Mouse (Mus musculus): ENCODE results near the gene Vwce.

The Vwce gene

DNA sequence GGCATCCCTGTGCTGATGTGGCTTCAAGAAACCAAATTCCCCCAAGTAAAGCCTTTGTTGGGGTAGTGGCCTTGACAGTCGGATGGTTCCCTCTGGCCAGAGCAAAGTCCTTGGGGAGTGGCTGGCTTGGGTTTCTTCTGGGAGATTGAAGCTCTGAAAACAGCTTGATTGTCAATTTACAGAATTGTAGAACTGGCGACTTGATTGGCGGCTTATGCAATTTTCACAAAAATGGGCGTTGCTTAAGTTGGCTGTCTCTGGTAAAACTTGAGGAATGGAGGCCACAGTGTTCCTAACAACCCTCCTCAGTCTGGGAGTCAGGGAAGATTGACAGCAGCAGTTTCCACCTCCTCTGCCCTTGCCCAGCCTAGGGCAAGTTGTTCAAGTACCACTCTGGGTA is 58.3 kb downstream of the Vwce start:
- no peak for DNase-seq

DNA sequence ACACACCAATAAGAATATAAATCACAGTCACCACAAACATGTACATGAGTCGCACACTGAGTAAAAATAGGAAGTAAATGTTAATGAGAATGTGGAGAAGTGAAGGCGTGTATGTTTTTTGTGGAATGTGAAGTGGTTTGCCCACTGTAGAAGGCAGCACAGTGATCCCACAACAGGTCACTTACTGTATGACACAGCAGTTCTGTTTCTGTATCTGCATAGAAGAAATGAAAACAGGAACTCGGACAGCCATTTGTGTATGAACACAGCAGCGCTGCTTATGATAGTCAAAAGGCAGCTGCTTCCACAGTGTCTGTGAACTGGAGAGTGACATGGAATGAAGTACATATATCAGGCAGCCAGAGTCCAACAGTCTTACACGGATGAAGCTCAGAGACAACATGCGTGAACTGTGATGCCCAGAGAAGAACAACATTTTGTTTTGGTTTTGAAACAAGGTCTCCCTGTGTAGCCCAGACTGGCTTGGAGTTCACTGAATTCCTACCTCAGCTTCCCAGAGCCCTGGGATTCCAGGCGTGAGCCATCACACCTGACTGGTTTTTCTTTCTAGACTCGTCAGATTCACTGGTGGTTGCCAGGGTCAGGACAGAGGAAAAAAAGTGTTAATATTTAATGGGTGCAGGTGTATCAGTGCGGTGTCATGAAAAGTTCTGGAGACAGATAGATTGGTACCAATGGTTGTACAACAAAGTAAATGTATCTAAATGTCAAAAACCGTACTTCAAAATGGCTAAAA is 60.1 kb downstream of the Vwce start:
- no peak for DNase-seq

DNA sequence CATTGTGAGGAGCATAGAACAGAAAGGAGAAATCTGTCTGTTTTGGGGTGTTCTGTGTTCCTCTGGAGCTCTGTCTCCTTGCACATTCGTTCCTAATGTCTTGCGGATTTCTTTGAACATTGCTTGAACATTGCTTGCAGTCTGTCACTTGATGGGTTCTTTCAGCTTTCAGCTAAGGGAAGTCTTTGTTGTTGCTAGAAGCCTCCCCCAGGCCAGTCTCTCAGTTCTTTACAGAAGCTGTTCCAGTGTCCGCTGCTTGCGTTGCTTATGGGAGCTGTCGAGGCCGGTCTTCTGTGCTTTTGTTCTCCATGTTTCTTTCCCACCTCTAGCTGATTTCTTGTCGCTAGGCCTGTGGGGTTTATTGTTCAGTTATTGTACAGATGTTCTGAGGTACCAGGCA is 61.8 kb downstream of the Vwce start:
- DNase-seq = no peak

DNA sequence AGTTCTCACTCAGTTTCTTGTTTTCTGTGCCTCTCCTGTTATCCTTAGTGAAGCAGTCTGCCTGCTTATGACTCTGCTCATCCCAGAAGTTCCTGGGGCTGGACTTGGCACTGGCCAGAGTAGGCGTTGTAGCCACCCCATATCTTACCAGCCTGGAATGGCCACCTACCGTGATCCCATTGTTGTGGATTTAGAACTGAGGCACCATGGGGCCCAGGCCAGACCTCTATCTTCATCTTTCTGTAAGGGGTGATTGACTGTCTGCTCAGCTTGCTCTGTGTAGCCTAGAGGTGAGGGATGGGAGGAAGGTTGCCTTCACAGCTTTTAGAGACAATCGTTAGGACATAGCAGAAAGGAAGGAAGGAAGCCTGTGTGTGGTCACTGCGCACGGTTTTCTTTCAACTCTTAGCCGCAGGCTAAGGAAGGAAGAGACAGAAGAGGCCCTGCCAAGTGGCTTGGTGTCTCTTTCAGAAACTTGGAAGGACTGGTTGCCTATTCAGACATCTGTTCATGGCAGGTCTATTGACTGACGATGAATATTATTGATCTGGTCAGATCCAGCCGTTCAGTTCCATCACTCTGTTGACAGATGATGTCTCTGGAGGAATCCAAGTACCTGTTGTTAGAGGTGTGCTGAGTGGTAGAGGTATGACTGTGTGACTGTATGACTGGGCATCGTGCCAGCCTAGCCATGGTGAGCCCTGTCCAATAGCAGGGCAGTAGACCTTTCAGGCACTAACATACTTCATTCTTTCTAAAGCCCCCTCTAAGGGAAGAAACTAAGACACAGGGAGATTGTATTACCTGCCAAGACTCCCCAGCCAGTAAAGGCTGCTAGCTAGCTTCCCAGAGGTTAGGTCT is 64.3 kb downstream of the Vwce start:
- no peak for DNase-seq

DNA sequence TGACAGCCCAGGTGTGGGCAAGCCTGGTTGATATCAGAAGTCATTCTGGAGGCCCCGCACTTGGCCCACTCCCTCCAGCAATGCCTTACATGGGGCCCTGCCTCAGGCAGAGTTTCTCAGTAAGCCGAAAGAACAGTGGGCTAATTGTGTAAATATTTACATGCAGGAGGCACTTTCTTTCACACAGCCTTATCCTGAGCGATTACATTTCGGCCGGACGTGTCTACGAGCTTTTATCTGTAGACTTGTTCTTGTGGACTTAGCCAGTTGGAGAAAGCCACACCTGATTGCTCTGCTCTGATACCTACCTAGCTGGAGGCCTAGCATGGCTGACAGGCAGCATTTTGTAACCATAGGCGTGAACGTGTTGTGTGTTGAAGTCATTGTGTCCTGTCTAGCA is 65.8 kb downstream of the Vwce start:
- no peak for DNase-seq

DNA sequence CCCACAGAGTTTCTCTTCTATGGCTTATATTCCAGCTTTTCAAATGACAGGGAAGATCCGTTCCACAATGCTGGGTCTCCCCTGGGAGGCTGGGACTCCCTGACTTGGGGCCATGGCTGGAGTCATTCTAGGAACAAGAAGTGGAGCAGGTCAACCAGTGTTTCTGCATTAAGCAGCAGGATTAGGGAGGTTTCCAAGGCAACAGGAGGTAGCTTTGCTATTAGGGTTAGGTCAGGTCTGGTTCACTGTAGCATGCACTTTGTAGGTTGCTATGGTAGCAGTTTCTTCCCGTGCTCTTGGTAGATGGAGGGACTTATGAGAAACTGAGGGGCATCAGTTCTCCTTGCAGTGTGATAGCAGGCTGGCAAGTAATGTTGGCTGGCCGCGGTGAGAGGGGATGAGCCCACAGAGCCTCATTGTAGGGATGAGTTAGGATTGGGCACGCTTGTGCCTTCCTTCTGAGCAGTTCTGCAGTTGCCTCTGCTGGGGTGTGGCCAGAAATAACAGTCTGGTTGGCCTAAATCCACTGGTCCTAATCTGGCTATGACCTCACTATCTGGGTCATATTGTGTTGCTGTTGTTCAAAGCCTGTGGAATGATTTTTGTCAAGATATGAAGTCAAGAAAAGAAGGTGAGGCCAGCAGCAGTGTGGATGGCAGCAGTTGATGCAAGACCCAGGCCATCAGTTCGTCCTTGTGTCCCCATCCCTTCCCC is 67.2 kb downstream of the Vwce start:
- no peak for DNase-seq

DNA sequence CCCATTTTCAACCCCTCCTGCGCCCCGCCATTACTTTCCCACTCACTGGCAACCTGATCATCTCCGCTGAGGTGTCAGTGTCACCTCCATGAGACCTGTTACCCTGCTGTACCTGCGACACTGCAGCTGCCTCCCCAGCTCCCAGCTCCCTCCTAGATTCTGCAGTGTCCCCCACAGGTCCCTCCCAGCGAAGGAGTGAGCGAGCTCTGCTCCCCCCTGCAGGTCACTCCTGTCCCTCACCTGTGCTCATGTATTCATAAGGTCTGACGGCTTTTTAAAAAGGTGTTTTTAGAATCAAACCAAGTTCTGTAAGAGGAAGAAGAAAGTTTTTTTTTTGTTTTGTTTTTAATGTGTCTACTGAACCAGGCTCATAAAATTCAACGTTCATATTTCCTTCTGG is 68.1 kb downstream of the Vwce start:
- no peak for DNase-seq

DNA sequence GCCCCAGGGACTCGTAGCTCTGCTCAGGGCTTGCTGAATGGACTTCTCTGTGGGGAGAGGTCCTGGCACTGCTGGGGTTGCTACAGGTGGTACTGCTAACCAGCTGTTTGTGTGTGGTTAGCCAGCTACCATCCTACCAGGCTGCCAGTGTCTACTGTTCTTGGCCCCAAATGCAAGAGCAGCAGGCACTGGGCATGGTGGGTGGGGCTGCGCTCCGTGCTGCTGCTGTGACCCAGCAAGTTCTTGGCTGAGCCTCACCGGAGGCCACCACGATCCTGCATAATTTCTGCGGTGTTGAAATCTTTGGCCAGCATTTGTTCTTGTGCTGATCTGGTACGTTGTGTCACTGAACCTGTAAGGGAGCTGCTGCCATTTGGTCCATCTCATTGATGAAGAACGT is 69.5 kb downstream of the Vwce start:
- DNase-seq = no peak

DNA sequence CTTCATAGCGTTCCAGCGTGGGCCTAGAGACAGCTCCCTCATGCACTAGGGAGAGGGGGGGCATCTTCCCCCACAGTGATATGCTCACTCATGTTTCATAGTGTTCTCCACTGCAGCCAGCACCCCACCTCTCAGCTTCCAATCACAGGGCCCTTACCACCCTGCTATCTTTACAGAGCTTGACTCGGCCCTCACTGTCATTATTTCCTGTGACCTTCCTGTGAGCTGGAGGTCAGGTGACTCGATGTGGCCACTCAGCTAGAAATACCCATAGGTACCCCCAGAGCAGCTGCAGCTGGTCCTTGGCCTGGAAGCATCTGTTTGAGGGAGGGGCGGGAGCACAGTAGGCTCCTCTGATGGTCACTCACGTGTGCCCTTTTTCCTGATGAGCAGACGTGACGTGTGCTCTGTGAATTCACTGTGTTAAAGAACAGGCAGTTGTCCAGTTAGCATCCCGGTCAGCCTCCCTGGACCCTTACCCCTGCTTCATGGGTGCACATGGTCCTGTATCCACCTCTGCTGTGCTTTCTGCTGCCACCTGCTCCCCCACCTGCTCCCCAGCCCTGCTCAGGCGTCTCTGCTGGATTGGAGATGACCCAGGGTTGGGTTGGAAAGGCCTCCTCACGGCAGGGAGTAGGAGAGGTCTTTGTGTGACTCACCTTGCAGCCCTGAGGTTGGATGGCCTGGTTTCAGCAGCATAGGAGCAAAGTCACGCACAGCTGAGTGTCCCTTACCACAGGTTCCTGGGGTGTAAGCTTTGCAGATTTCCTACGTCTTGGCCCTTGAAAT is 73.3 kb downstream of the Vwce start:
- no peak for DNase-seq

DNA sequence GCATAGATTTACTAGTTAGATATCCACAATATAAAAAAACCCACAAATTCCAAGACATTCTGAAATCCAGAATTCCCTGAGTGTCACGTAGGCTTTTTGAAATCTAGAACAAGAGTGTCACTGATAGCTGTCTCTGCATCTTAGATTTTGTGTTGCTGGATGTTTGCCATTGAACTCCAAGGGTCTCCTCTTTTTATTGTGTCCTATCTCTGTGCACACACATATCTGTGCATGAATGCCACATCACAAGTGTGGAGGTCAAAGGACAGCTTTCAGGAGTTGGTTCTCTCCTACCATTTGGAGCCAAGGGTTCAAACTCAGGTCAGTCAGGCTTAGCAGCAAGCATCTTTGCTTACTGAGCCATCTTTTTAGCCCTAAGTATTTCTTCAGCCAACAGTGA is 73.9 kb downstream of the Vwce start:
- no peak for DNase-seq

DNA sequence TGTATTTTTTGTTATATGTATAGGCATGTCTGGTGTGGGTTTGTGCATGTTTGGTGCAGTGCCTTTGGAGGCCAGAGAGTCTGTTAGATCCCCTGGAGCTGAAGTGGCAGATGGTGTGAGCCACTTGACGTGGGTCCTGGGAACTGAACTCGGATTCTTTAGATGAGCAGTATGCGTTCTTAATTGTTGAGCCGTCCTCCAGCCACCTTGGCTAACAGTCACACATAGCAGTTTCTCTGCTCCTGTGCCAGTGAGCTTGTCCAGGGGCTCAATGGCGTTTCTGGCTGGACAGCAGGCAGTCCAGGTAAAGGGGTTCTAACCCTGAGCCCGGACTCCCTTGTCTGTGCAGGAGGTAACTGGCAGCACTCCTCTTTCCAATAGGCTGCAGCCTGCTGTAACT is 74.9 kb downstream of the Vwce start:
- DNase-seq = no peak

DNA sequence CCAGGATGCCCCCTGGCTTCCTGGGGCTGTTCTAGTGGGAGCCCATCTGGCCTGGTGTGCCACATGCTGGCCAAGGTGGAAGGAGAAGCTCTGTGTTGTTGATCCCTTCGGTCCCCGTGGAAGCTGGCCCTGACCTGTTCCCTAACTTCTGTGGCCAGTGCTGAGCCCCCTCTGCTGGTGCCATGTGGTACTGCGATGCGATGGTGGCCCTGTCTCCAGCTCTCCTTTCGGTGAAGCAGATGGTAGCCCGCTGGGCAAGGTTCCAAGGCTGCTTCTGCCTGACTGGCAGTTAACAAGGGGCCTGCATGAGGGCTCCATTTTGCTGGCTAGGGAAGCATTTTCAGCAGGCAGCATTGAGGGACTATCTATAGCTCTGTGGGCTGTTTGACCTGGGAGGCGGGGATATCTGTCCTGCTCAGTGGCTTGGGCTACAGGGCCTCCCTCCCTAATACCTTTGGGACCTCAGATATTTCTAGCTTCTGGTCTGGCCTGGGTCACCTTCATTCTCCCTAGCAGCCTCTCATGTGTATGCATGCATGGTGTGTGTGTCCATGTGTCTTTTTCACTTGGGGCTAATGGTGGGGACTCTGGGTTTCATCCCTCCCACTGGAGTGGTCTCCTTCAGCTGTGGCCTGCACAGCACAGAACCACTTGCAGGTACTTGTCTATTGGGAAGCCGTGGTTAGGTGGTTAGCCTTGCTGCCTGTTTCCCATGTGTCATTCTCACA is 75.5 kb downstream of the Vwce start:
- DNase-seq = peak; percentile 89

DNA sequence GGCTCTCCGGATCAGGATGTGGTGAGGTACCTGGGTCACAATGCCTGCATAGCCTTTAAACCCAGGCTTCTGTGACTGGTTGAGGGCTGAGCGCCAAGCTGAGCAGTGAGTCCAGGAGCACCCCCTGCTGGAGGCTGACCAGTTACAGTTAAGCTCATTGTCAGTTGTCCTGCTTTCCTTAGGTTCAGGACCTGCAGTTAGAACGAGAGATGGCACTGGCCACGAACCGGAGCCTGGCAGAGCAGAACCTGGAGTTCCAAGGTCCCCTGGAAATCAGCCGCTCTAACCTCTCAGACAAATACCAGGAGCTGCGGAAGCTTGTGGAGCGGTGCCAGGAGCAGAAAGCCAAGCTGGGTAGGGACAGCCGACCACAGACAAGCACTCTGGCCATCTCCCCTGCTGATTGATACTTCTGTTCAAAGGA is 76.1 kb downstream of the Vwce start:
- DNase-seq = peak; percentile 64

DNA sequence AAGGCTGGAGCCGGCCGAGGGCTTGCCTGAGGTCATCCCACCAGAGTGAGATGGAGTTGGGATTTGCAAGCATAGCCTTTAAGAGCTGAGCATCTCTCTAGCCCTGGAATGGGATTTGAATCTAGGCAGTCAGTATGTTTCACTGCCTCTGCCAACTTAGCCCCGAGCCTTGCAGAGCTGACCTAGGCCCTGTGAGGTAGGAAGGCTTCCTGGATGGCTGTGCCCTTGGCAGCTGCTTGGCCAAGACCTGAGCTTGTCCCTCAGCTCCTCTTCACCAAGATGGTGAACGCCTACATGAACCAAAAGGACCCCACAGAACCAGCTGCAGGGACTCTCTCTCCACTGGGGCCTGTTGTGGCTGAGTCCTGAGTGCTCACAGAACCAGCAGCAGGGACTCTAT is 76.7 kb downstream of the Vwce start:
- no peak for DNase-seq

DNA sequence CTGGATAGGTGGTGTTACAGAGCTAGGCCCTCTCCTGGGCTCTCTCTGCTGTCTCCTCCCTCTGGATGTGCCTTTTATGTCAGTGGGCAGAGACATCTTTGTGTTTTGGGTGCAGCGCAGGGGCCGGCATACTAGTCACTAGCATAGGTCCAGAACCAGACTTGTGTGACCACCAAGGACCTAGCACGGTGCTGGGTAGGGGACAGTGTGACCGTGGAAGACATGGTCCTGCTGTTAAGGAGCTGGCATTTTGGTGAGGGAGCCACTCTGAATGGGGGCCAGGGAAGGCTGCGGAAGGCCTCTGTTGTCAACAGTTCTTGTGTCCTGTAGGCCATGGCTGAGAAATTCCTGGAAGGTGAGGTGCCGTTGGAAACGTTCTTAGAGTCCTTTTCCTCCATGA is 78.2 kb downstream of the Vwce start:
- DNase-seq = no peak

DNA sequence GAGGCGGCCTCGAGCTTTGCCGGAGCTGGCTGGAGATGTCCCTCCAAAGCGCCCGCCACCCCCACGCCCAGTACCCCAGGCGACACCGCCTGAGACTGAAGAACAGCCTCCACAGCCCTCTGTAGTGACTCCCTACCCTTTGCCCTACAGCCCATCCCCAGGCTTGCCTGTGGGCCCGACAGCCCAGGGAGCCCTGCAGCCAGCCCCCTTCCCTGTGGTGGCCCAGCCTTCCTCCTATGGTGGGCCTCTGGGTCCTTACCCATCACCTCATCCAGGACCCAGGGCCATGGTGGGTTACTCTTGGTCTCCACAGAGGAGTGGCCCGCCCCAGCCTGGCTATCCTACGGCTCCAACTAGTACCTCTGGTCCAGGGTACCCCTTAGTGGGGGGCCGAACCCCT is 78.6 kb downstream of the Vwce start:
- no peak for DNase-seq

DNA sequence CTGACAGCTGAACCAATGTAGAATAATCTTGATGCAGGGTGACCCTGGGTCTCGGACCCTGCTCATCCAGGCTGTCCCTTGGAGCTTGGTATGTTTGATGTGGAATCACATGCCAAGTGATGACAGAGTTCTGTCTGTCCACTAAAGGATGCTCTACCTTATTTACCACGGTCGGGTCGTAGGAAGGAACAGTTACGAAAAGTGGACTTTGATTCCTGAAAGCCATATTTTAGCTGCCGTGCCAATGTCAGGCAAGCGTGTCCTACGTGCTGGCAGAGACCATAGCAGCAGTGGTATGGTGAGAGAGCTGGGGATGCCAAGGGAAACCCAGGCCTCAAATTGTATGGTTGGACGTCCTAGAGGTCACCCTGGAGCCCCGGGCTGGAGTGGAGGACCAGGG is 79.5 kb downstream of the Vwce start:
- DNase-seq = no peak

DNA sequence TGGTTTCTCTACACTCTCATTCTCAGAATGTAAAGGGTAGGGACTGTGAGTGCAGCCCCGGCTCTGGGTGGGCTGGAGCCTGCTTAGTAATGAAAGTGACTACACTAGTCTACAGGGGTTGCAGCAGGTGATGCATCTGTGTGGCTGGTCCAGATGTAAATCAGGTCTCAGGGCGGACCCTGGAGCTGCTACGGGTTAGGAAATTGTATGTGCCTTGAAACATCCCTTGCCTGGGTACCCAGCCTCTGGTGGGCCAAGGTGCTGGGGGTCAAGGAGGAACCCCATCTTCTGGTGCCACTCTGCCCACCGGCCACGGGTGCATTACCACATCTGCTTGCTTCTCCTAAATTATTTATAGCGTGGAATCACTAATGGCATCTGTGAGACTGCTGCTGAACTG is 80.2 kb downstream of the Vwce start:
- DNase-seq = no peak

DNA sequence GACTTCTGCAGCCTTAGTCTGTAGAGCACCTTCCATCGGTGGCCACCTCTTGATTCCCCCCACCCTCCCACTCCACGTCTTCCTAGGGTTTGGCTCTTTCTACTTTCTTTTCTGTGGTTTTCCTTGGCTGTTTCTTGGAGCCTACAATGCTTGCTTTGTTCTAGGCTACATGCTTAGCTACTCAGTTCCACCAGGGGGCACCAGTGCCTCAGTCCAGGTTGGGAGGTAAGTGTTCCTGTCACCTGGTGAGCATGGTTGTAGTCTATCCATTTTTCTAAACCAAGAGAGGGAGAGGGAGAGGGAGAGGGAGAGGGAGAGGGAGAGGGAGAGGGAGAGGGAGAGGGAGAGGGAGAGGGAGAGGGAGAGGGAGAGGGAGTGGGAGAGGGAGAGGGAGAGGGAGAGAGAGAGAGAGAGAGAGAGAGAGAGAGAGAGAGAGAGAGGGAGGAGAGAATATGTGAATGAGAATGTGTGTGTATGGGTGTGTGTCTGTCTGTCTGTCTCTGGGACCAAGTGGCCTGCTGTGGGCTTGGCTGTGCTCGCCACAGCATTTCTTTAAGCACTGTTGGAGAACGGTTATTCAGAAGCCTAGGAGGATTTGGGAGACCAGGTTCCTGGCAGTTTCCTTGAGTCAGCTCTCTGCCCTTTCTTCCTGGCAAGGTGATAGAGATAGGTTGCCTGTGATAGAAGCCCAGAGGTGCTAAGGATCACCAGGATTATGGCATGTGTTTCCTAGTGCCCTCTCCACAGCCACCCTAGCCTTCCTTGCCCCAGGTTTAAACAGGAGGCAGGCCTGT is 80.9 kb downstream of the Vwce start:
- DNase-seq = peak; percentile 87

DNA sequence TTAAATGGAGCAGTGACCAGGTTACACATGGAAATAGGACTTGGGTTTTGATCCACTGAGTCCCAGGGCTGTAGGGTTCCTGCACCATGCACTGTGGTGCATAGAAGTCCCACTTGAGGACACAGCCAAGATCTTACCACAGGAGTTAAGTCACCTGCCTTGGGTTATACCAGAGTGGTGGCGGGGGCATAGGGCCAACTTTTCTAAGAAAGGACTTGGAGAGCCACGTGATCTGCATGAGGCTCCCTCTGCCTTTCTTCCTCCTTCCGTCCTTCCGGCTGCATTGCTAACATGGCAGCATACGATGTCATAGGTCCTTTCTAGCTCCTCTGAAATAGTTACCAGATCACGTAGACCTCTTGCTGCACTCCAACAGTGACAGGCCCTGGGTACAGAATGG is 81.5 kb downstream of the Vwce start:
- DNase-seq = no peak

Data from thymus, postnatal 25 days (tissue).